Mouse (Mus musculus): ENCODE measurements around the gene Nbeal2.
A peak's percentile ranks its signal among the peaks of the same experiment; 100 is the strongest.
"Not testable (repeated sequence)": the region's sequence is repeated elsewhere in the genome, so short reads cannot be mapped to it uniquely, and the experiment has no call there.

Gene Nbeal2

GRCm38 (mm10) chr9:110653655-110654461 lies at the start of gene Nbeal2:
Gene Nbeal2, minus strand, starts transcription at chr9:110654161.
- DNase-seq (ENCODE audit: low read depth, low spot score), result peak; percentile 81

GRCm38 (mm10) chr9:110702848-110703247 lies 48.9 kb upstream of the Nbeal2 start:
- DNase-seq (ENCODE audit: low read depth, low spot score), result no peak

DNA sequence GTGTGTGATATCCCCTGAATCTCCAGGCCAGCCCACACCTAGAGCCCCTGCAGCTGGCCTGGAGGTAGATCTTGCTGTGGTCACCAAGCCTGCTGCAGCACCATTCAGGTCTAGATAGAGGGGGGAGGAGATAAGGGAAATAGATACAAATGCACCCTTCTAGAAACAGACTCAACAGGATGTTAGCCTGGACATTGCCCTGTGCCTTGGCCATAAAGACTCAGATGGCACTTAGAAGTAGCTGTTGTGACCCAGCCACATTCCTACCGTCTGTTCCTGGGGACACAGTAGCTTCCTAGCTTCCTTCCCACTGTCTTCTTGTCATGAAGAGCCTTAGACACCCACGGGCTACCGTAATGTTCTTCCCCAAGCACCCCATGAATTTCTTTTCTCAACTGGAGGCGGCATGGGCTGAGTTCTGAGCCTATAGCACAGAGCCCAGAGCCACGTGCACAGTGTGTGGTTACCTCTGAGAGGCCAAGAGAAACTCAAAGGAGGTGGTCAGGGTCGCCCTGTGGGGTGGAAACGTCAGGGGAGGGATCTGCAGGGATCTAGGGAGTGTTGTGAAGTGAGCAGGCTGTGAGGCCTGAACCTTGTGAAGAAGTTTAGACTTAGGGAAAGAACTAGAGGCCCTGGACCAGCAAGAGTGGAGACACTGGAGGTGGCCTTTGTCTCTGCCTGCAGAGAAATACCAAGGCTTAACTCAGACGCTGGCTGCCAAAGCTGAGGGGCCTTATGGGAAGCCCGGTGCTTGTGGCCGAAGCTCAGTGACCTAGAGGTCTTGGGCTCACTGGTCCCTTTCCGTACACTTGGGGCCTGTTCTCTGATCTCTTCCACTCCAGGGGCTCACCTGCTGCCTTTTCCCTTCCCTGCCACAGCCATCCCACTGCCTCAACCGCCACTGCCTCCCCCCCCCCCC lies 47.4 kb upstream of the Nbeal2 start:
- DNase-seq (ENCODE audit: low read depth, low spot score), result no peak

DNA sequence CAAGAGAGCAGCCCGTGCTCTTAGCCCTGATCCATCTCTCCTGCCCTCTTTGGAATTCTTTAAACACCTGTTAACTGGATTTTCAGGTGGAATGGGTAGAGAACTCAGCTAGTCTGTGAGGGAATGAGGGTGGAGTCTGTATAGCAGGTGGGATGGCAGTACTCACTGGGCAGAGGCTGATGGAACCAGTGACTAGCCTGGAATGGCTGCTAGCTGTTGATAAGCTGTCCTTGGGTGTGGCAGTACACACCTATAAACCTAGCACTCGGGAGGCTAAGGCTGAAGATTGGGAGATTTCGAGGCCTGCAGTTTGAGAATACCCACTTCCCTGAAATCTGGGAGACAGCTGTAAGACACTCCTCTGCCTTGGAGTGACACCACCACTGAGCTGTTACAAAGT lies 45.6 kb upstream of the Nbeal2 start:
- DNase-seq (ENCODE audit: low read depth, low spot score), result peak; percentile 57

DNA sequence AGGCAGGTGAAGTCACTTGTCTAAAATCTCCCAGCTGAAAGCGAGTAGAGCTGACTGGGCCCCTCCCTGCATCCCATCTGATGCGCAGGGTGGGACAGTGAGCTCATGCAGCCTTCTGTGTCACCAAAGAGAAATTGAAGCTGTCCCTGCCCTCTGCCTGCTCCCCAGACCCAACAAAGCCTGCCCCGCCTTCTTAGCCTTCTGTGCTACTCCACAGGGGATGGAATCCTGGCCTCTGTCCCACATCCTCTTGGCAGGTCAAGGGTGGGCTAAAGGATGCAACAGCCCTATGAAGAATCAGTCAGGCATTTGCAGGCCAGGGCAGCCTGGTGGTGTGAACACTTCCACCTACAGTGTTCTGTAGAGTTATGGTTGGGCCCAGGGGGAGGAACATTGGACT lies 43.5 kb upstream of the Nbeal2 start:
- no peak for DNase-seq (ENCODE audit: low read depth, low spot score)

DNA sequence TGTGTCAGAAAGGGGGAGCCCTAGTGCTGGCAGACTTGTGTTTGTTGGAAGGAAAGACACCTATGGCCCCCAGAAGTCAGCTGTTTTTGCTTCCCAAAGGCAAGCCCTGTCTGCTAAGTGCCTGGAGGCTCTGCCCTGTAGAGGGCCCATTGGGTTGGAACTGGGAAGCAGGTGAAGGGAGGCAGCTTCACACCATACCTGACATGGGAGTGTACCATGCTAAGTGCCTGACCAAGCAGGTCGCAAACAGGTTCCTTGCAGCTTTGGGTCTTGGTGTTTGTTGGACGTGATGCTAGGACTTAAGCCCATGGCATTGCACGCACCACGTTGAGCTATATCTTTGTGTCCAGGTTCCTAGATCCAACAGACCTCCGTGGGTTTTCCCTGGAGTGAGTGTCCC lies 42.5 kb upstream of the Nbeal2 start:
- no peak for DNase-seq (ENCODE audit: low read depth, low spot score)

DNA sequence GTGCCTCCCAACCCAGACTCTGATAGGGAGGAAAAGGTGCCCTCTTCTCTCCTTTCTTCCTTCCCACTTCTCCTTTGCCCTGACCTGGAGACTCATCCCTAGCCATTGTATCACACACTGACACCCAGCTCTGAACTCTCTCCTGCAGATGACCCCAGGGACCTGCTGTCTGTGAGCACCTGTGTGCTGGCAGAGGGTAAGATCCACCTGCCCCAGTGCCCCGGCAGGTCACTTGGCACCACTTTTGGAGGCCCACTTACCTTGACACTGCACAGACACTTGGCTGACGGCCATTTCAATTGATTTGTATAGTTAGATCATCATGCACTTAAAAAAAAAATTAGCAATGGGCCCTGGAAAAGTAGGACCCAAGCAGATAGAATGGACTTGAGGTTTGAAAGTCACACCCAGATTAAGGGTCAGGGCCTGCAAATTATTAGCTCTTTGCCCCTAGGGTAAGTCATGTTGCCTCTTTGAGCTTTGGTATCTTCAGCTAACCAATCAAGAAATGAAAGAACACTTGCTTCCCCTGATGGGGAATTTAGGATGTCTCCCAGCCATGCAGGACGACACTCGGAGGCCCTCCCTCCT lies 41.3 kb upstream of the Nbeal2 start:
- DNase-seq (ENCODE audit: low read depth, low spot score), result no peak

- DNase-seq (ENCODE audit: low read depth, low spot score), result no peak
Observed at GRCm38 (mm10) chr9:110689261-110689779, 35.4 kb upstream of the Nbeal2 start.

DNA sequence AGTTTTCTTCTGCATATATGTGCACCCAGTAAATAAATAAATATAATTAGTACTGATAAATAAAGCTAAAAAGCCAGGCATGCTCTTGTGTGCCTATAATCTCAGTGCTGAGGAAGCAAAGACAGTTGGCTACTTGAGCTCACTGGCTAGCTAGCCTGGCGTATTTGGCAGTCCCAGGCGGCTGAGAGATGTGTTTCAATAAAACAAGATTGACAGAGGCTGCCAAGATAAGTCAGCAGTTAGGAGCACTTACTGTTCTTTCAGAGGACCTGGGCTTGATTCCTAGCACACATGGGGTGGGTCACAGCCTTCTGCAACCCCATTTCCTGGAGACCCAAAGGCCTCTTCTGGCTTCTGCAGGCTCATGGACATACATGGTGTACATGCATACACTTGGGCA lies 33.9 kb upstream of the Nbeal2 start:
- no peak for DNase-seq (ENCODE audit: low read depth, low spot score)

- DNase-seq (ENCODE audit: low read depth, low spot score), result no peak
Observed at GRCm38 (mm10) chr9:110687061-110687460, 33.1 kb upstream of the Nbeal2 start.

DNA sequence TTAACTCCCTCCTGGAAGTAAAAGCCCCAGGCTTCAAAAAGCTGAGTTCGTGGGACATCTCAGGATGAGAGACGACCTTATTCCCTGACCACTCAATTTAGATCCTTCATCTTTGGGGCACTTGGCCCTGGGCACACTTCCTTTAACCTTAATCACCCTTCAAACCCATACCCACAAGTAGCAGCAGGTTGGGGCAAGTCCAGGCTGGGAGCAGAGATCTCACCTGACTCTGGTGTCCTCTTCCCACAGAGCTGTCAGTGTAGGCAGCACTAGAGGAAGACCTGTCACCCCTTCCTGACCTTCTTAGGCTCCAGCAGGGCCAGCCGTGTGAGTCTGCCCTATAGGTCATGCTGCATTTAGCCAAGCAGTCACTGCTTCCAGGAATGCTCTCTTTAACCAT lies 32.5 kb upstream of the Nbeal2 start:
- no peak for DNase-seq (ENCODE audit: low read depth, low spot score)

- DNase-seq (ENCODE audit: low read depth, low spot score), result no peak
Observed at GRCm38 (mm10) chr9:110685591-110685990, 31.6 kb upstream of the Nbeal2 start.

GRCm38 (mm10) chr9:110685187-110685586 lies 31.2 kb upstream of the Nbeal2 start:
- DNase-seq (ENCODE audit: low read depth, low spot score), result no peak

DNA sequence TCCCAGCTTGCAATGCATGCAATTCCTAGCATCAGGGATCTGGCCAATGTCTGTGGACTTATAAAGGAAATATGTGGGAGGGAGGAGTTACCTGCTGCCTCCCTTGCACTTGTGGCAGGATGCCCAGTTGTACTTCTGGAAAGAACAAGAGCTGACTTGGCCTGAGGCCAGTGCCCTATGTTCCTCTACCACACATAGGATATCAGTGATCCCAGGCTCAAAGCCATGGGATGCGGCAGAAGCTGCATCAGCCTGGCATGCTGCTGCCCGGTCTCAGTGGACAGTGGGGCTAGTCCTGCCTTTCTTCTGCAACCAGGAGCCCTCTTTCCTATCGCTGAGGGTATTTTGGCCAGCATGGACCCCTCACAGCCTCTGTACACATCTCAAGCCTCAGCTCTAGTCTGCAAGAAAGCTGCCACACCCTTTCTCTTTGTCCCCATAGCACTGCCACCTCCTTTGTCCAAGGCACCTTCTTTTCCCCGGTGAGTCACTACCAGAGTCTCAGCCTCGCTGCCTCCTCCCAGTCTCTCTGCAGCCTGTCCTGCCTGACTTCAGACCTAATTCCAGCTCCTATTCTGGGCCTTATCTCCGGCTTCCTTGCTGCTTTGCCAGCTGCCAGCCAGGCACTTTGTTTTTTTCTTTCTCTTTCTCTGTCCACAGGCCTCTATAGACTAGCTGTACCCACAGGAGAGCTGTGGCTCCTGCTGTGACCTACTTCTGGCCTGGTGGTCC lies 30.3 kb upstream of the Nbeal2 start:
- no peak for DNase-seq (ENCODE audit: low read depth, low spot score)

DNA sequence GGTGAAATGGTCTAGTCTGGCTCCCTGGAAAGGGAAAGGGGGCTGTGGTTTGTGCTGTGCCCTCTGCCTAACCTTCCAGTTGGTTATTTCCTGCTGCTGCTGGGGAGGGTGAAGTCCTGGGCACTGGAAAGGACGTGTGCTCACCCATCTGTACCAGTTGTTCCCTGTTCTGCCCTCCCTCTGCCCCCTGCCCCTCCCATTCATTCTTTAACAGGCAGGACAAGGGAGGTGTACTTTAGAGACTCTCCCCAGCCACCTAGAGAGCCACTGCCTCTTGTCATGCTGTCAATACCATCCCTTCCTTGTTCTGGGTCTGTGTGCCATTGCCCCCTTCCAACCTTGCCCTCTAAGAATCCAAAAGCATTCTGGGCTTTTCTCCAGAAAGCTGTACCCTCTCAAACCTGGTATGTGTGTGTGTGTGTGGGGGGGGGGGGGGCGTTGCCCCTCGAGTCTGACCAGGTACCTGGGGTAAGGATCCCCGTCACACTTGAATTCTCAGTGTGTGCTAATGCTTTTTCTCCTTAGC lies 29.7 kb upstream of the Nbeal2 start:
- DNase-seq (ENCODE audit: low read depth, low spot score), result no peak

- DNase-seq (ENCODE audit: low read depth, low spot score), result not testable (repeated sequence)
Observed at GRCm38 (mm10) chr9:110682697-110683096, 28.7 kb upstream of the Nbeal2 start.

DNA sequence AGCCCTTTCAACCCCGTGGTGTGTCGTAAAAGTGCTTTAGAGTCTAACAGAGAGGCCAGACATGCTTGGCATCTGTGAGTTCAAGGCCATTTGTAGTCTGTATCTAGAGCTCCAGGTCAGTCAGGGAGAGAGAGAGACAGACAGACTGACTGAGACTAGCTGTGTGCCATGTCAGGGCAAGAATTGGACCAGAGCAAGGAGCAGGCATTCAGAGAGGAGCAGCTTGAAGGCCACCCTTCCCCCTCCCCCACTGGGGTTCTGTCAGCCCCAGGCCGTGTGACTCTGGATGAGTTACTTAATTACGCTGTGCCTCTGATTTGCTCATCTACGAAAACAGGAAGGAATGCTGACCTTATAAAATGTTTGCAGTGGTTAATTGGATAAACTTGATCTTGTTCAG lies 28.3 kb upstream of the Nbeal2 start:
- no peak for DNase-seq (ENCODE audit: low read depth, low spot score)

- no peak for DNase-seq (ENCODE audit: low read depth, low spot score)
Observed at GRCm38 (mm10) chr9:110681817-110682216, 27.9 kb upstream of the Nbeal2 start.

DNA sequence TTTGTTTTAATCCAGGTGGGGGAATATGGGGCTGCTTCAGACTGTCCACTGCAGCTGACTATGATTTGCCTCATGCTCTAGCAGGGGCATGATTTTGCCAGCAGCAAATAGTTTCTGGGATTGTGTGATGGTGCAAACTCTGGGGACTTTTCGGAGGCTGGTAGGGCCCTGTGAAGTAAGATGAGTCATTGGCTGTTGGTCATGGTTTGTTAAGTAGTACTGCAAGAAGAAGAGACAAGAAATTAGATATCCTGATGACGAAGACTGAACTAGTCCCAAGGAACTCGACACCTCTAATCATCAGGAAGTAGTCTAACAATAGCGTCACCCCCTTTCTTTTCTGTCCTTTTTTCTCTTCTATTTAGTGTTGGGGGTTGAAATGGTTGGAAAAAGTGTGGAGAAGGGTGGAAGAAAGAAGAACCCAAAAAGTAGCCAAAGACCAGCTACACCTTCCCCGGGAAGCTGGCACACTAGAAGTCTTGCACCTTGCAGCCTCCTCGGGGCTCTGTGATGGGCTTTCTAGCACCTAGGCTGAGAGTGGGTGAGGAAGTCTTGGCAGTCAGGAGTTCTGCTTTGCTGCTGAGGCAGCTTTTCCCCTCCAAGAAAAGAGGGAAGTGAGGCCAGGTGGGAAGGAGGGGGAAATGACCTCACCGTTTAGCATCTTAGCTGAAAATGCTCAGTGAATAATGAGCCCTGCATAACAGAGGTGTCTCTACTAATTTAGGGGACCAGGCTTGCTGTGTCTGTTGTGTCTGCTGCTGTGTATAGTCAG lies 27.0 kb upstream of the Nbeal2 start:
- no peak for DNase-seq (ENCODE audit: low read depth, low spot score)

DNA sequence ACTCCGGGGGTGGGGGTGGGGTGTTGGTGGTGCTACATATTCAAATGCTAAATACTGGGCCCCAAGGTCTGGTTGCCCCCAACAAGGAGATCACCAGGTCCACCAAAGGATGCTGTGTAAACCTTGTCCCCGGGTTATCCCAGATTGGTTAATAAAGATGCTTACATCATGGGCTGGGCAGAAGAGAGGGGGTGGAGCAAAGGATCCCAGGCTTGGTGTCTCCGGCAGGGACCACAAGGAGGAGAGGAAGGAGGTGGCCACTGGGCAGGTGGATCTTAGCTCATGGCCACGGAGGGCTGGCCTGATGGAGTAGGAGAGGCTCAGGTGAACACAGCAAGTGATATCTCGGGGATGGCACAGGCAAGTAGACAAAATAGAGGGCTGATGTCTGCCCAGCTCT lies 24.9 kb upstream of the Nbeal2 start:
- DNase-seq (ENCODE audit: low read depth, low spot score), result no peak
